Mouse (Mus musculus): ENCODE data around the gene Cp. TPM values are rescaled to one million over a fixed set of nuclear protein-coding genes. Genes with fewer than 3 reads are reported as not detected.

Gene Cp
- 0.92 and 2.0 TPM in 2 replicates for polyA plus RNA-seq (2012; rRNA removed)

DNA sequence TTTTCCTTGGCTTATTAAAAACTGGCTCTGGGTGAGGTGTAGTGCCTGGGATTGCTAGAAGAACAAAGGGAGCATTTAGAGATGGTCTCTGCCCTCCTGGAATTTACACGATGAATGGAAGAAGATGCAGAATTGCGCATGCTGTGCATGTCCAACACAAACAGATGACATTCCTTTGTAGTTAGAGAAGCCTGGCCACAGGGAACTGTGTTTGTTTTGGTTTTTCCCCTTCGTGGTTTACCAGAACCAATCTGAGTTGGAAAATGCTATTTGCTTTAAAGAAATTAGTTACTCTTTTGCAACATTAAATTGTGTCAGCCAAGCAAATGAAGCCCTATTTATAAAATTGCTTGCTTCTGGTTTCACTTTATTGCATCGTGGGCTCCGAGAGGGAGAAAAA is at the start of gene Cp:
TSS of gene Cp (plus strand) at position 170 of the 400 bp plus-strand sequence.

DNA sequence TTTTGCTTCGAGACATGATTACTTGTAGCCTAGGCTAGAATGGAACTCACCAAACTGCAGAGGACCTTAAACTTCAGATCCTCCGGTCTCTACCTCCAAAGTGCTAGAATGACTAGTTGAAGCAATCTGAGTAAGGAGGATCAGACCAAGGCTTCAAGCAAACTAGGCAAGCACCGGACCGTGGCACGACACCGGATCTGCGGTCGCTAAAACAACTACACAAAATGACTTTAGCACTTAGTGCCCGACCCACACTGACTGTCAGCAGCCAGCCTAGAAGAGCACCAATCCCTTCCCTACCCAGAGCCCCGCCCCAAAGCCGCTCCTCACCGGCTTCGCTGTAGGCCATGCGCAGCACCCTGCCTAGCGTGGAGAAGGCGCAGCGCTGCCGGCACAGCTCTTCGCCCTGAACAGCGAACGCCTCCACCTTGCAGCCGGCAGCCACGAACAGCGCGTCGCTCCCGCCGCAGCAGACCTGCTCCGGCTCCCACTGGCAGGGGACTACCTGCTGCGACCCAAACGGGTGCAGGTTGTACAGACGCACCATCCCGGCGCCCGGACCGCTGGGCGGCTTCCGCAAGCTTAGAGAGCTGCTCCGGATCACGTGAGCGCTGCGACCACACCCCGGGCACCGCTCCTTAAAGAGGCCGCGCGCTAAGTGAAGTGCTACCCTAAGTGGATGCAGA is 78.0 kb downstream of the Cp start, which contains the start of gene Hps3:
TSS of gene Hps3 (minus strand) at position 597 of the 686 bp plus-strand sequence.

DNA sequence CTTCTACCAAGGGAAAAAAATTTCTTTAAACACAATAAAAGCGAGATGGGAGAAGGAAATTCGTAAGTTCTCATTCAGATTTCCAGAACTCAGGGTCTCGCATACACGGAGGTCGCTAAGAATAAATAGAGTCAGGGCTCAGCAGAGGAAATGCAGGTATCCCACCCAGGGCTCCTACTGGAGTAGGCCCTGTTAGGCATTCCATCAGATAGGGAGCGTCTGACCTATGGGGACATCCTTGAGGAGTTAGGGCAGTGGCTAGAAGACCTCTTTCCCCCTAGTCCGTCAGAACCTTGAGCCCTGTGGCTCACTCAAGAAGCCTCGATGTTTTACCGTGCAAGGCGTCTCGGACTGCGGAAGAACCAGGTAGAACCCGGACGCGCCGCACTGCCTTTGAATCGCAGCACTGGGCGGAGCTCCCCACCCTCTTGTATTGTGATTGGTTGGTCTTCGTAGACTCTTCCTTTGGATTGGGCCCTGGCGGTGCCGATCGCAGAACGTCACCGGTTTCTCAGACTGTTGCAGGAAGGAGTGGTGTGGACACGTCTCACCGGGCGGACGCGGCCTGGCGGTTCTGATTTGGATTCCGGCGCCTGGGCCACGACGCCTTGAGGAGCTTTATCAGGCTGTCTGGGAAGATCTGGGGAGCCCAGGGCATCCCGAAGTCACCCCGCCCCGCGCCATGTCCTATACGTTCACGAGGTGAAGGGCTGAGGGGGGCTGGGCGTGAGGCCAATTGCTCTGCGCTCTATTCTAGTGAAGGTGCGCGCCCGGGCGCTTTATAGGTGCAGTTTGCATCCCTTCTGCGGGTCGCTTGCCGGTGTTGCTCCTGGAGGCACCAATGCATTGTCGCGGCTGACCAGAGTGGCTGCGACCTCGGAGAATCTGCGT is 100.7 kb downstream of the Cp start, which contains the start of gene Hltf:
TSS of gene Hltf (plus strand) at position 506 of the 891 bp plus-strand sequence.

Other genes with a start within 250 kb of the Cp start
- 26.7 and 30.8 TPM in 2 replicates for gene Hps3, start 78.3 kb downstream of the Cp start, polyA plus RNA-seq (2012; rRNA removed)
- gene Hltf, start 100.8 kb downstream of the Cp start, polyA plus RNA-seq (2012; rRNA removed), result 2.1 and 4.7 TPM in 2 replicates
- 13.4 and 13.9 TPM in 2 replicates for gene Gyg, start 198.3 kb downstream of the Cp start, polyA plus RNA-seq (2012; rRNA removed)

All from colon, adult 2 months (tissue).